Mouse (Mus musculus): ENCODE measurements around the gene Fosl2. TPM values are rescaled to one million over a fixed set of nuclear protein-coding genes. Genes with fewer than 3 reads are reported as not detected.
A peak's percentile ranks its signal among the peaks of the same experiment; 100 is the strongest.

The Fosl2 gene
- polyA plus RNA-seq, 1 experiment from 2014 or later: 13.3 TPM

DNA sequence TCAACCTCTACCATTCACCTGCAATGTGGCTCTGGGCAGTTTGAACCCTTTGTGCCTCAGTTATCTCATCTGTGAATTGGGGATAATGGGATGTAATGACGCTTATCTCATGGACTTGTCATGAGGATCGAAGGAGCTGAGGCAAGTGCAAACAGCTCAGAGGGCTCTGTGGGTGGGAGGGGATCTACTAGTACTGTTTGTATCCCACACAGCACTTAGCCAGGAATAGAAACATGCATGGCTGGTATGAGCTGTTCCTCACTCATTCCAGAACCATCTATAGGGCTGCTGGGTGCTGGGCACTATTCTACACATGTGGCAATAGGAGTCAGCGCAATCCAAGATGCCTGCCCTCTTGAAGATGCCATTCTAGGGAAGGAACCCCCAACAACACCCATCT is 64.0 kb downstream of the Fosl2 start:
- Histone ChIP-seq H3K9me3 (replicated peaks; ENCODE audit: control insufficient read depth, low read length) (no peaks in the 10 kb centered on the region), H3K36me3 (ENCODE audit: control insufficient read depth, insufficient read depth, low read length) (no peaks in the 10 kb centered on the region), H3K4me1 (ENCODE audit: control insufficient read depth, insufficient read depth, low read length) (0 out of 2 replicates have a peak, but pooled peaks cover 5% of the 10 kb centered on the region), H3K4me2 (ENCODE audit: low read depth, low read length) (no peak overlapping the region), H3K27me3 (ENCODE audit: control insufficient read depth, insufficient read depth, low read length) (no peaks in the 10 kb centered on the region), H3K9ac (ENCODE audit: low read length) (no peak overlapping the region), H3K4me3 (replicated peaks; ENCODE audit: low read length) (no peak overlapping the region), H3K27ac (ENCODE audit: low read length) (peak overlapping the region; percentile 73)
- 77% methylated on average over 3 of the region's 3 CpGs for WGBS
- no peak for ATAC-seq (ENCODE audit: insufficient read depth, low FRiP score)

DNA sequence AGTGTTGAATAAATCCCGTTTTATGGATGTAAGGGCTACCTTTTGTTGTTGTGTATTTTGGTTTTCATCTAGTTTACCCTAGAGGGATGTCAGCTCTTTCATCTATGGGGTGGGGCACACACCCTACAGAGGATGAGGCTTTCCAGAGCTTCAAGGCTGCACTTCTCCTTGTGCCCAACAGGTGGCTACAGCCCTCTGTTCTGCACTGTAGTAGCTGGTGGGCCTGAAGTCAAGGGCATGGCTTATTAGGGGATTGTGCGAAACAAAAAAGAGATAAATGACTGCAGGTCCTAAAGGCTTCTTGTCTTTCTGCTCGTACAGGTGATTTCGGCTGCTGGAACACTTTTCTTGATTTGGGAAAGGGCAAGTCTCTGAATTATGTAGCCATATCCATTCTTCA is 69.1 kb downstream of the Fosl2 start:
- ATAC-seq (ENCODE audit: insufficient read depth, low FRiP score): no peak
- H3K4me1 ChIP-seq (ENCODE audit: control insufficient read depth, insufficient read depth, low read length): no peaks in the 10 kb centered on the region
- H3K36me3 ChIP-seq (ENCODE audit: control insufficient read depth, insufficient read depth, low read length): no peaks in the 10 kb centered on the region
- H3K4me3 ChIP-seq (replicated peaks; ENCODE audit: low read length): no peak overlapping the region
- no peak overlapping the region for H3K4me2 ChIP-seq (ENCODE audit: low read depth, low read length)
- no peak overlapping the region for H3K9ac ChIP-seq (ENCODE audit: low read length)
- no peaks in the 10 kb centered on the region for H3K9me3 ChIP-seq (replicated peaks; ENCODE audit: control insufficient read depth, low read length)
- H3K27me3 ChIP-seq (ENCODE audit: control insufficient read depth, insufficient read depth, low read length): no peaks in the 10 kb centered on the region
- H3K27ac ChIP-seq (ENCODE audit: low read length): no peak overlapping the region
- 69% methylated on average over 4 of the region's 4 CpGs for WGBS

- no peaks in the 10 kb centered on the region for H3K36me3 ChIP-seq (ENCODE audit: control insufficient read depth, insufficient read depth, low read length)
- no peak for ATAC-seq (ENCODE audit: insufficient read depth, low FRiP score)
- no peaks in the 10 kb centered on the region for H3K4me1 ChIP-seq (ENCODE audit: control insufficient read depth, insufficient read depth, low read length)
- no peak overlapping the region for H3K27ac ChIP-seq (ENCODE audit: low read length)
- no peak overlapping the region for H3K4me3 ChIP-seq (replicated peaks; ENCODE audit: low read length)
- H3K9ac ChIP-seq (ENCODE audit: low read length): no peak overlapping the region
- H3K27me3 ChIP-seq (ENCODE audit: control insufficient read depth, insufficient read depth, low read length): no peaks in the 10 kb centered on the region
- H3K9me3 ChIP-seq (replicated peaks; ENCODE audit: control insufficient read depth, low read length): no peaks in the 10 kb centered on the region
- whole genome bisulfite sequencing: 74% methylated on average over 2 of the region's 2 CpGs
- H3K4me2 ChIP-seq (ENCODE audit: low read depth, low read length): no peak overlapping the region
These were observed 71.1 kb downstream of the Fosl2 start for GRCm38 (mm10) chr5:32206726-32207125.

Other genes with a start within 250 kb of the Fosl2 start
- 0.94 and 1.4 TPM in 2 replicates for gene Plb1, start 96.9 kb downstream of the Fosl2 start, polyA plus RNA-seq (2015; fragmentation: Nextera tagmentation; extraction: Ambion mirVana)